Mouse (Mus musculus) left cerebral cortex, postnatal 25 days (tissue): ENCODE data around the gene Slc16a13. TPM values are rescaled to one million over a fixed set of nuclear protein-coding genes. Genes with fewer than 3 reads are reported as not detected.

ENCODE experiments used
- DNase-seq, 2 experiments: peaks; one replicate each; pipeline ENCODE4 v3.0.0; 2022; ENCODE audit warnings: low spot score in 2 of 2, mixed read lengths in 1 of 2
- intact Hi-C: fragments of 180-260 bp; cut with DNase I; formaldehyde crosslinking; loops from one replicate; pipeline ENCODE4 v1.15.1; 2025
- total RNA-seq, 2 experiments: library from RNA; stranded (reverse); gene quantifications; 2 replicates each; pipeline ENCODE4 v1.2.3; 2021

Gene Slc16a13
- total RNA-seq, 2 experiments from 2014 or later = 7.0 to 8.3 TPM

GRCm38 (mm10) chr11:70234497-70234896, 13.6 kb upstream of the Slc16a13 start:
- intact Hi-C loops = loop anchor here (10.0 kb wide), 1 partner anchor 410 kb away; the partner anchor contains the start of genes Rnf167 and Slc25a11
- no peak for DNase-seq

- no peak for DNase-seq
- intact Hi-C loops = loop anchor here (10.0 kb wide), 1 partner anchor 411 kb away; the partner anchor contains the start of genes Rnf167 and Slc25a11
Measured at GRCm38 (mm10) chr11:70234037-70234436, 13.2 kb upstream of the Slc16a13 start.

GRCm38 (mm10) chr11:70233016-70233415, 12.2 kb upstream of the Slc16a13 start:
- intact Hi-C loops = loop anchor here (10.0 kb wide), 1 partner anchor 412 kb away; the partner anchor contains the start of genes Rnf167 and Slc25a11
- DNase-seq = no peak

- intact Hi-C loops = loop anchor here (10.0 kb wide), 1 partner anchor 412 kb away; the partner anchor contains the start of genes Rnf167 and Slc25a11
- DNase-seq = peak in 1 of 2 experiments; percentile 50
Measured at GRCm38 (mm10) chr11:70232546-70232945, 11.7 kb upstream of the Slc16a13 start.

DNA sequence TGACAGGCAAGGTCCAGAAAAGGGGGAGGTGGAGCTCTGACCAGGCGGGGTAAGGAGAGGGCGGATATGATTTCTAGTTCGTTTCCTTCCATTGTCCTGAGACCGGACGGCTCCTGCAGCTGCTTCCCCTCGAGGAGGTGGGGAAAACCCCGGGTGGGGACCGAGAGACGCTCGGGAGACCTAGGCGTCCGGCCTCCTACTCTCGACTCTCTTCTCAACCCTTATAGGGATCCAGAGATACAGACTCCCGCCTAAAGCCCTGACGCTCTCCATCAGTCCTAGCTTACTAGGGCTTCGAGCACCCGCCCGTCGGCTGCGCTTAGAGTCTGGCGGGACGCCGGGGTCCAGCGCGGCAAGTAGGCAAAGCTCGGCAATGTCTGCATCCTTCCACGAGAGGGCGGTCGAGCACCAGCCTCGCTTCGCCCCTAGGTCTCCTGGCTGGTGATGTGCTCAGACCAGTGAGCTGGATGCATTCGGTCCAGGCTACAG, 9.4 kb upstream of the Slc16a13 start:
- intact Hi-C loops = loop anchor here (1.0 to 10.0 kb wide), 2 partner anchors 104 to 415 kb away; partner anchors contain the start of genes Rnf167 and Slc25a11
- peak; percentile 68 to 75 for DNase-seq

- intact Hi-C loops = loop anchor here (1.0 to 10.0 kb wide), 2 partner anchors 105 to 415 kb away; partner anchors contain the start of genes Rnf167 and Slc25a11
- no peak for DNase-seq
Measured at GRCm38 (mm10) chr11:70229260-70230010, 8.6 kb upstream of the Slc16a13 start, which contains the start of gene Bcl6b. Bcl6b (minus strand) TSS chr11:70229798.

GRCm38 (mm10) chr11:70228828-70229227, 8.0 kb upstream of the Slc16a13 start:
- intact Hi-C loops = no loop called here
- peak; percentile 63 to 84 for DNase-seq

GRCm38 (mm10) chr11:70227661-70228245, 6.9 kb upstream of the Slc16a13 start:
- no peak for DNase-seq
- intact Hi-C loops = no loop called here

GRCm38 (mm10) chr11:70227126-70227525, 6.3 kb upstream of the Slc16a13 start:
- intact Hi-C loops = no loop called here
- peak in 1 of 2 experiments; percentile 85 for DNase-seq

GRCm38 (mm10) chr11:70226602-70226890, 5.7 kb upstream of the Slc16a13 start:
- intact Hi-C loops = no loop called here
- no peak for DNase-seq

- no peak for DNase-seq
- intact Hi-C loops = no loop called here
Measured at GRCm38 (mm10) chr11:70225798-70226601, 5.1 kb upstream of the Slc16a13 start.

- no peak for DNase-seq
- intact Hi-C loops = no loop called here
Measured at GRCm38 (mm10) chr11:70223724-70224123, 2.9 kb upstream of the Slc16a13 start.

- peak in 1 of 2 experiments; percentile 21 for DNase-seq
- intact Hi-C loops = no loop called here
Measured at GRCm38 (mm10) chr11:70221603-70222500, 988 bp upstream of the Slc16a13 start.

DNA sequence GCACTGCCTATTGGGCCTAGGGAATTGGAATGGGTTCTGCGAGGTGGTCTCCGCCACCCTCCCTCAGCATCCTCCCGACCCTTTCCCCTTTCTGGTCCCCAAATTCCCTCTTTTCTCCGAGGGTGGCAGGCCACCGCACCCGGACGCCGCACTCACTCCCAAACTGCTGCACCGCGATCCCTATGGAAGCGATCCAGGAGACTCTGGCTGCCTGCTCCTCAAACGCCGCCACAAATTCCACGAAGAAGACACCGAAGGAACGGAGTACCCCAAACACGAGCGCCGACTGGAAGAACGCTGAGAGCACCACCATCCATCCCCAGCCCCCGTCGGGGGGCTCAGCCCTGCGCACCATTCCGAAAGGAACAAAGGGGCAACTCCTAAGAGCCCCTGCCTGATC, 541 bp downstream of the Slc16a13 start:
- peak in 1 of 2 experiments; percentile 32 for DNase-seq
- intact Hi-C loops = no loop called here

DNA sequence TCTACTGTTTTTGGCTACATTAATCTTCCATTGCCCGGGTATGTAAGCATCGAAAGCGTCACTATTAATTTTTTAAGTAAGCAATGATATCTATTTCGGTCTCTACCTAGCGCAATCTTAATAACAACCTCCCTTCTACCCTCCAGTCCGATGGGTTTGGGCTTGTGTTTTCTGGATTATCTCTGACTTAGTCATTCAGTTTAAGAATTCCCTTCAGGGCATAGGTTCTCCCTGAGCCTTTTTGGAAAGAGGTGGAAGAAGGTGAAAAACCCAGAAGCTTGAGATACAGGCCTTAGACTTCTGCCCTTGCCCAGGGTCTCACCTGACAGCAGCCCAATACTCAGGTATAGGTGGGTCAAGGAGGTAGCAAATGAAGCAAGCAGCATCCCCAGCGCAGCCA, 991 bp downstream of the Slc16a13 start:
- no peak for DNase-seq
- intact Hi-C loops = no loop called here

GRCm38 (mm10) chr11:70218741-70219470, 2.0 kb downstream of the Slc16a13 start:
- intact Hi-C loops = no loop called here

GRCm38 (mm10) chr11:70218039-70218438, 2.8 kb downstream of the Slc16a13 start:
- intact Hi-C loops = no loop called here
- DNase-seq = no peak

More at GRCm38 (mm10) chr11:70218741-70219470, 2.0 kb downstream of the Slc16a13 start:
- no peak for DNase-seq

- DNase-seq = no peak
- intact Hi-C loops = no loop called here
Measured at GRCm38 (mm10) chr11:70216103-70216502, 4.8 kb downstream of the Slc16a13 start.
